Mouse (Mus musculus) ES-Bruce4 (cell line): ENCODE results near the gene Smox. TPM values are rescaled to one million over a fixed set of nuclear protein-coding genes. Genes with fewer than 3 reads are reported as not detected.

ENCODE experiments used
- H3K27ac ChIP-seq: 2 replicates; pipeline ENCODE4 v1.5.1; 2012; ENCODE audit warnings: low read length, inconsistent platforms; ENCODE audit not compliant: insufficient read depth
- H3K27me3 ChIP-seq: 2 replicates; pipeline ENCODE4 v1.6.1; 2012; ENCODE audit warnings: mild to moderate bottlenecking, low read length, inconsistent platforms; ENCODE audit not compliant: control insufficient read depth, poor library complexity, insufficient read depth, severe bottlenecking
- H3K36me3 ChIP-seq: 2 replicates; pipeline ENCODE4 v1.6.1; 2012; ENCODE audit warnings: inconsistent platforms, mild to moderate bottlenecking, low read length, moderate library complexity; ENCODE audit not compliant: control insufficient read depth, poor library complexity, insufficient read depth, severe bottlenecking
- H3K4me1 ChIP-seq: one replicate; pipeline ENCODE4 v1.8.1; 2011; ENCODE audit warnings: low read length; ENCODE audit not compliant: control insufficient read depth, insufficient read depth
- H3K4me3 ChIP-seq: 2 replicates; pipeline ENCODE4 v1.5.1; 2011; ENCODE audit warnings: low read depth, mild to moderate bottlenecking, low read length
- H3K9ac ChIP-seq: 2 replicates; pipeline ENCODE4 v1.6.1; 2012; ENCODE audit warnings: low read depth, mild to moderate bottlenecking, inconsistent platforms; ENCODE audit not compliant: poor library complexity, severe bottlenecking
- H3K9me3 ChIP-seq: replicated peaks from 2 replicates; pipeline ENCODE4 v1.6.1; 2012; ENCODE audit warnings: mild to moderate bottlenecking, low read length, inconsistent platforms; ENCODE audit not compliant: control insufficient read depth, poor library complexity, insufficient read depth, severe bottlenecking
- CTCF ChIP-seq: IDR thresholded peaks from one replicate; pipeline ENCODE4 v1.8.1; 2011; ENCODE audit warnings: low read depth, low read length
- EP300 ChIP-seq: IDR thresholded peaks from 2 replicates; pipeline ENCODE4 v1.6.1; 2011; ENCODE audit warnings: low read depth, low read length; ENCODE audit not compliant: insufficient read depth
- POLR2A ChIP-seq: IDR thresholded peaks from one replicate; pipeline ENCODE4 v1.8.1; 2011; ENCODE audit warnings: low read length; ENCODE audit not compliant: insufficient read depth
- polyA plus RNA-seq: library from polyadenylated mRNA; stranded (reverse); fragments of >200 nt; gene quantifications from 2 replicates; pipeline ENCODE4 v1.2.4, GENCODE M21; 2011; ENCODE audit warnings: low read depth; ENCODE audit not compliant: missing spikeins, insufficient read depth, insufficient read length

Gene Smox
- polyA plus RNA-seq, 1 experiment: 18.2 TPM

GRCm38 (mm10) chr2:131449720-131450119, 41.6 kb upstream of the Smox start:
- H3K9ac ChIP-seq: no peak overlapping the region
- H3K4me3 ChIP-seq: no peak overlapping the region
- no peaks in the 10 kb centered on the region for H3K36me3 ChIP-seq
- H3K27me3 ChIP-seq: no peaks in the 10 kb centered on the region
- H3K9me3 ChIP-seq: no peaks in the 10 kb centered on the region
- H3K27ac ChIP-seq: no peak overlapping the region
- TF ChIP-seq EP300 (no peak), POLR2A (no peak), CTCF (no peak)
- no peaks in the 10 kb centered on the region for H3K4me1 ChIP-seq

- Histone ChIP-seq H3K9me3 (no peaks in the 10 kb centered on the region), H3K27me3 (no peaks in the 10 kb centered on the region), H3K36me3 (no peaks in the 10 kb centered on the region), H3K4me1 (no peaks in the 10 kb centered on the region), H3K9ac (no peak overlapping the region), H3K4me3 (no peak overlapping the region), H3K27ac (no peak overlapping the region)
- TF ChIP-seq CTCF: no peak
- TF ChIP-seq EP300: no peak
- no peak for TF ChIP-seq POLR2A
Measured at GRCm38 (mm10) chr2:131450491-131450890, 40.8 kb upstream of the Smox start.

- H3K9me3 ChIP-seq: no peaks in the 10 kb centered on the region
Measured at GRCm38 (mm10) chr2:131457728-131458127, 33.6 kb upstream of the Smox start.

GRCm38 (mm10) chr2:131460946-131461682, 30.2 kb upstream of the Smox start:
- Histone ChIP-seq H3K4me1 (no peaks in the 10 kb centered on the region), H3K27me3 (no peaks in the 10 kb centered on the region), H3K27ac (no peak overlapping the region), H3K36me3 (no peaks in the 10 kb centered on the region), H3K9ac (no peak overlapping the region), H3K4me3 (no peak overlapping the region), H3K9me3 (no peaks in the 10 kb centered on the region)
- no peak for TF ChIP-seq CTCF
- TF ChIP-seq EP300: no peak
- TF ChIP-seq POLR2A: no peak

More at GRCm38 (mm10) chr2:131457728-131458127, 33.6 kb upstream of the Smox start:
- no peaks in the 10 kb centered on the region for H3K36me3 ChIP-seq
- H3K4me3 ChIP-seq: no peak overlapping the region
- no peak overlapping the region for H3K9ac ChIP-seq
- no peak overlapping the region for H3K27ac ChIP-seq
- TF ChIP-seq EP300: no peak
- no peaks in the 10 kb centered on the region for H3K4me1 ChIP-seq
- H3K27me3 ChIP-seq: no peaks in the 10 kb centered on the region

- Histone ChIP-seq H3K9ac (no peak overlapping the region), H3K9me3 (no peaks in the 10 kb centered on the region)
Measured at GRCm38 (mm10) chr2:131462991-131463390, 28.3 kb upstream of the Smox start.

GRCm38 (mm10) chr2:131464147-131464546, 27.1 kb upstream of the Smox start:
- Histone ChIP-seq H3K4me1 (no peaks in the 10 kb centered on the region), H3K27me3 (no peaks in the 10 kb centered on the region), H3K9me3 (no peaks in the 10 kb centered on the region), H3K9ac (no peak overlapping the region), H3K27ac (no peak overlapping the region), H3K36me3 (no peaks in the 10 kb centered on the region), H3K4me3 (no peak overlapping the region)
- TF ChIP-seq CTCF (no peak), EP300 (no peak), POLR2A (no peak)

More at GRCm38 (mm10) chr2:131462991-131463390, 28.3 kb upstream of the Smox start:
- Histone ChIP-seq H3K36me3 (no peaks in the 10 kb centered on the region), H3K27ac (no peak overlapping the region), H3K27me3 (no peaks in the 10 kb centered on the region), H3K4me1 (no peaks in the 10 kb centered on the region), H3K4me3 (no peak overlapping the region)
- no peak for TF ChIP-seq EP300
- no peak for TF ChIP-seq POLR2A
- no peak for TF ChIP-seq CTCF
